Comparison of ENCODE assay signal across 8 mouse cellular contexts in the genomic region with DNA sequence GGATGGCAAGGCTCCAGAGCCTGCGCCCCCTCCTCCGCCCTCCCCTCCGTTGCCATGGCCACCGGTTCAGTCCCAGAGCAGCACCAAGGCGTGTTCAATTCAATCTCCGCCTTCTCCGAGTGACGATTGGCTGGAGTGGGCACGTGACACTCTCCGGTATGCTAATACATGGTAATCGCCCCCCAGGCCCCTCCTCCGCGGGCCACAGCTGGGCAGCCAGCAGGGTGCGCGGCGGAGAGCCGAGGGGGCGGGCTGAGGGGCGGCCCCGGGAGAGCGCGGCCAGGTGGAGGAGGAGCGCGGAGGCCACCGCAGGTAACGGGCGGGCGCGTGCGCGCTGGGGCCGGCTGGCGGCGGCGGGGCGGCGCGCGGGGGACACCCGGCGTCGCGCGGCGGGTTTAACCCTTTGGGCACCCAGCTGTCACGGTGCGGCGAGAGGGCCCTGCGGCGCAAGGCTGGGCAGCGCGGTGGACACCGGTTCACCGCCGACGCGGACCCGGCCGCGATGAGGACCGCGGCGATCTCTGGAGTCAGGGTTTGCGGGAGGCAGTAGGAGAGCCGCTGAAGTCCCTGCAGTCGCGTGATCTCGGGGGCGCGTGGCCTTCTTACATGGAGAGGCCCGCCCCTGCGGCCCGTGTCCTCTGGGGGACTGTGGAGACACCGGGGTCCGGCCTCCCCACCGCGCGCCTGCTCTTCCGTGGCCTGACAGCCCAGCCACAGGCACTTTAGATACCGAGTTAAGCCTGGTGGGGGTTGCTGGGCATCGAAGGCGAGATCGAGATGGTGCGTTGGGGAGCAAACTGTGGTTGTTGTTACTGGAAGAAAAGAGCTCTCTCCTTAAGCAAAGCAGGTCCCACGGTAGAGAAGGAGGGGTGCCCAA. TPM values are rescaled to one million over a fixed set of nuclear protein-coding genes. Genes with fewer than 3 reads are reported as not detected.
A peak's percentile ranks its signal among the peaks of the same experiment; 100 is the strongest.
DNase-seq lines count a peak whose midpoint lies in the region; ATAC-seq lines count a peak whose summit lies in the region.

Gene Phc2, plus strand, starts transcription at position 198 of the 877 bp plus-strand sequence.

- H3K27me3 ChIP-seq in hindbrain, embryonic 13.5 days: 0 out of 2 replicates have a peak, but pooled peaks cover 5% of the 10 kb centered on the region

- H3K9me3 ChIP-seq in hindbrain, embryonic 13.5 days: no peaks in the 10 kb centered on the region

- peak; percentile 96 for ATAC-seq in hindbrain, embryonic 13.5 days (ENCODE audit: low FRiP score)

- WGBS in hindbrain, embryonic 13.5 days: under 1% methylated on average over 65 of the region's 85 CpGs

- peak within 1 kb of the TSS; percentile 75 for H3K4me3 ChIP-seq in hindbrain, embryonic 13.5 days

- peaks cover 58% of the 10 kb centered on the region for H3K4me1 ChIP-seq in hindbrain, embryonic 13.5 days (replicated peaks)

- peak within 1 kb of the TSS; percentile 95 for H3K27ac ChIP-seq in hindbrain, embryonic 13.5 days

- peak within 1 kb of the TSS; percentile 80 for H3K4me2 ChIP-seq in hindbrain, embryonic 13.5 days

- H3K9ac ChIP-seq in hindbrain, embryonic 13.5 days: peak within 1 kb of the TSS; percentile 90

- H3K36me3 ChIP-seq in hindbrain, embryonic 13.5 days: no peaks in the 10 kb centered on the region; the same call in 1 of the 2 replicates

- peak; percentile 96 for DNase-seq in T-cell, adult 2 months (ENCODE audit: low spot score)
- peak; percentile 91 to 93 for DNase-seq in cerebellum, postnatal 36 days
- peak; percentile 92 for DNase-seq in frontal cortex, postnatal 25 days (ENCODE audit: low spot score in 2 of 2)
- DNase-seq in layer of hippocampus, postnatal 14 days (ENCODE audit: low spot score in 2 of 2): peak; percentile 96 to 97
- peak; percentile 98 for DNase-seq in lung, postnatal 10 days
- DNase-seq in ovary, postnatal 14 days (ENCODE audit: low spot score): peak; percentile 88
- DNase-seq in thymus, postnatal 10 days (ENCODE audit: low spot score in 2 of 2): peak; percentile 93 to 94

RNA-seq across cellular contexts. Expression of gene Phc2, which starts in this region (rescaled TPM):
- polyA plus RNA-seq in hindbrain, embryonic 13.5 days (2015; fragmentation: Nextera tagmentation; extraction: Ambion mirVana): 31.3 and 35.8 TPM in 2 replicates
- 10 to 100 TPM; 83.0 to 86.4 TPM for total RNA-seq in layer of hippocampus, postnatal 14 days (2021)

Comparison
In these comparisons a context has a peak if more than half of its experiments do, and no peak if none do; other contexts are left out.
1. Peak in every context shown above with its lines: DNase-seq, ATAC-seq, H3K4me3 ChIP-seq and H3K27ac ChIP-seq.